Mouse (Mus musculus) forebrain, embryonic 15.5 days (tissue): ENCODE measurements around the gene Ppil6. TPM values are rescaled to one million over a fixed set of nuclear protein-coding genes. Genes with fewer than 3 reads are reported as not detected.
"Not testable (repeated sequence)": the region's sequence is repeated elsewhere in the genome, so short reads cannot be mapped to it uniquely, and the experiment has no call there.

Experiments used
- ATAC-seq: fragments of 200-750 bp; cut with Nextera tagmentation; replicated peaks from 2 replicates; pipeline ENCODE4 v1.8.0; 2017; ENCODE audit warnings: mild to moderate bottlenecking, moderate TSS enrichment, moderate library complexity
- H3K27ac ChIP-seq: fragments of 300-500 bp; sonication (generic); replicated peaks from 2 replicates; pipeline ENCODE4 v1.5.1; 2015; ENCODE audit warnings: mild to moderate bottlenecking, inconsistent platforms
- H3K27me3 ChIP-seq: fragments of 300-500 bp; sonication (generic); 2 replicates; pipeline ENCODE4 v1.6.1; 2015; ENCODE audit warnings: inconsistent platforms
- H3K36me3 ChIP-seq: fragments of 300-500 bp; sonication (generic); 2 replicates; pipeline ENCODE4 v1.6.1; 2015; ENCODE audit warnings: mild to moderate bottlenecking, inconsistent platforms
- H3K4me1 ChIP-seq: fragments of 300-500 bp; sonication (generic); 2 replicates; pipeline ENCODE4 v1.6.1; 2015; ENCODE audit warnings: inconsistent platforms
- H3K4me2 ChIP-seq: fragments of 300-500 bp; sonication (generic); replicated peaks from 2 replicates; pipeline ENCODE4 v1.6.1; 2015; ENCODE audit warnings: mild to moderate bottlenecking, inconsistent platforms
- H3K4me3 ChIP-seq: fragments of 300-500 bp; sonication (generic); 2 replicates; pipeline ENCODE4 v1.5.1; 2015; ENCODE audit warnings: mild to moderate bottlenecking, inconsistent platforms
- H3K9ac ChIP-seq: fragments of 300-500 bp; sonication (generic); replicated peaks from 2 replicates; pipeline ENCODE4 v1.6.1; 2015; ENCODE audit warnings: mild to moderate bottlenecking, inconsistent platforms
- H3K9me3 ChIP-seq: fragments of 300-500 bp; sonication (generic); 2 replicates; pipeline ENCODE4 v1.6.1; 2016; ENCODE audit warnings: inconsistent platforms
- WGBS: fragments of 180-500 bp; shearing (Covaris S2); methylation state at CpG from one replicate; pipeline ENCODE4 v1.1.7; 2015; ENCODE audit warnings: mixed read lengths; 5-methylcytosine and 5-hydroxymethylcytosine counted together
- polyA plus RNA-seq: library from polyadenylated mRNA; unstranded; fragments of >200 nt; fragmentation: Nextera tagmentation; extraction: Ambion mirVana; gene quantifications from 2 replicates; pipeline ENCODE4 v1.2.1, GENCODE M21; 2015

The Ppil6 gene
- polyA plus RNA-seq, 1 experiment from 2014 or later, result 3.3 TPM

DNA sequence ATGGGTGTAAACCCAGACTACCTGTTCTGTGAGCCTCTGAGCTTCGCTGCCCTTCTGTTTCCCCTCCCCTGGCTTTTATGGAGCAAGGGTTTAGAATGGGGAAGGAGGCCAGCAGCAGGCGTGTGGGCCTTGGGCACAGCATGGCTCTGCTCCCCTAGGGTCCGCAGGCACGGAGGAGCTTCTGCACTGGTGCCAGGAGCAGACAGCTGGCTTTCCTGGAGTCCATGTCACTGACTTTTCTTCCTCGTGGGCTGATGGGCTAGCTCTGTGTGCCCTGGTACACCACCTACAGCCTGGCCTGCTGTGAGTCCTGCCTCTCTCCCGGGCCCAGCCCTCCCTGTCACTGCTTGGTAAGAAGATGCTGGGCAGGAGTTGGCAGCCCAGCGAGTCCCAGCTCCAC is 7.8 kb upstream of the Ppil6 start:
- no peak overlapping the region for H3K9ac ChIP-seq
- H3K9me3 ChIP-seq, result no peaks in the 10 kb centered on the region
- no peak overlapping the region for H3K4me2 ChIP-seq
- no peak overlapping the region for H3K4me3 ChIP-seq
- no peaks in the 10 kb centered on the region for H3K27me3 ChIP-seq
- no peak for ATAC-seq
- no peak overlapping the region for H3K27ac ChIP-seq
- 79% methylated on average over 7 of the region's 7 CpGs for WGBS
- peaks cover 39% of the 10 kb centered on the region for H3K36me3 ChIP-seq
- peaks cover 6% of the 10 kb centered on the region for H3K4me1 ChIP-seq

DNA sequence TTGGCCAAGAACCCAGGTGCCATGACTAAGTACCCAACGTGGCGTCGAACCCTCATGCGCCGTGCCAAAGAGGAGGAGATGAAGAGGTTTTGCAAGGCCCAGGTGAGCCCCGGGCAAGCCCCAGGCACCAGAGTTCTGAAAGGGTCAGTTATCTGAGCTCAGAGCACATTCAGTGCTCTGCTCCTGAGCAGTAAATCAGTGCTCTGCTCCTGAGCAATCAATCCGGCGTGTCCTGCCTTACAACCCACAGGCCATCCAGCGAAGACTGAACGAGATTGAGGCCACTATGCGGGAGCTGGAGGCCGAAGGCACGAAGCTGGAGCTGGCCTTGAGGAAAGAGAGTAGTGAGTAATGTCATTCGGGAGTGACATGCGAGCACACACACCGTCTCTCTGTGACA is 4.5 kb upstream of the Ppil6 start:
- Histone ChIP-seq H3K27ac (no peak overlapping the region), H3K9ac (no peak overlapping the region), H3K9me3 (no peaks in the 10 kb centered on the region), H3K4me1 (peaks cover 21% of the 10 kb centered on the region), H3K36me3 (peaks cover 39% of the 10 kb centered on the region), H3K4me2 (no peak overlapping the region), H3K27me3 (no peaks in the 10 kb centered on the region), H3K4me3 (no peak overlapping the region)
- no peak for ATAC-seq
- WGBS, result 96% methylated on average over 16 of the region's 16 CpGs

DNA sequence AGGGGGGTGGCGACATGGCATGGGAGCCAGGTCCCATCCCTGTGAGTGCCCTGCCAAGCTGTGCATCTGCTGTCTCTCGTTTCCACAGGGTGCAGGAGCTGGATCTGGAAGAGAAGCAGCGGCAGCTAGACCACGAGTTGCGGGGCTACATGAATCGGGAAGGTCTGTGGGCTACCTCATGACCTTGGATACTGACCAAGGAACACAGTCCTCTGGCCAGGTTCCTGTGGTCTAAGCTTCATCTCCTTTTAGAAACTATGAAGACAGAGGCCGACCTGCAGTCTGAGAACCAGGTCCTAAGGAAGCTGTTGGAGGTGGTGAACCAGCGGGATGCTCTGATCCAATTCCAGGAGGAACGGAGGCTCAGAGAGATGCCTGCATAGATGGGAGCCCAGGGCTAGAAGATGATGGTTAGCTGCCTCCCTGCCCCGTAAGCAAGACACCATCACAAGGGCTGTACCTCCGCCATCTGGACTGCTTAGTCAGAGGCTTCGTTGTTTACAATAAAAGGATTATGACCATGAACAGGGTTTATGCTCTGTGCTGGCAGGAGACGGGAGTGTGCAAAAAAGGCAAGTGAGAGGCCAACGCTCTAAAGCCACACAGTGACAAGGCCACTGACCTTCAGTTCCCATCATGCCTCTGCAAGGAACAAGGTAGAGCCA is 3.6 kb upstream of the Ppil6 start:
- 79% methylated on average over 14 of the region's 14 CpGs for WGBS
- Histone ChIP-seq H3K27ac (no peak overlapping the region), H3K4me1 (peaks cover 21% of the 10 kb centered on the region), H3K9ac (no peak overlapping the region), H3K27me3 (no peaks in the 10 kb centered on the region), H3K4me3 (no peak overlapping the region), H3K9me3 (no peaks in the 10 kb centered on the region), H3K4me2 (no peak overlapping the region), H3K36me3 (peaks cover 39% of the 10 kb centered on the region)
- no peak for ATAC-seq

DNA sequence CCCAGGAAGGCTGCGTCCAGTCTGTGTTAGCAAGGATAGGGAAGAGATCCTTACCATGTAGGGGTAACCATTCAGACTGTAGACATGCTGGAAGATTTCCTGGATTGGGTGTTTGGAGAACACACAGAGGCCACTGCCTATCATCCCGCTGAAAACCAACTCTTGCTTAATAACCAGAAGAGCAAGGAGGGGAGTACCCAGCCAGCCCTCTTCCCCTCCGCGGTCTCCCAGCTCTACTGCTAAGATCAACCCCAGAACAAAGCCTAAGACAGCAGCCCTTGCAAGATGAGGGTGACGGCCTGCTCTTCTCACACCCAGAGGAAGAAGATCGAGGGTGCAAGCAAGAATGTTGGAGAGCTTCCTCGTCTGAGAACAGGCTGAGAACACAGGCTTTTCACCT is 1.4 kb upstream of the Ppil6 start:
- H3K36me3 ChIP-seq, result peaks cover 32% of the 10 kb centered on the region
- no peaks in the 10 kb centered on the region for H3K9me3 ChIP-seq
- peak overlapping the region; percentile 94 for H3K4me2 ChIP-seq
- ATAC-seq, result no peak
- no peak overlapping the region for H3K27ac ChIP-seq
- no peaks in the 10 kb centered on the region for H3K27me3 ChIP-seq
- WGBS, result 53% methylated on average over 7 of the region's 7 CpGs
- peaks cover 21% of the 10 kb centered on the region for H3K4me1 ChIP-seq
- peak overlapping the region; percentile 63 for H3K4me3 ChIP-seq
- H3K9ac ChIP-seq, result no peak overlapping the region

DNA sequence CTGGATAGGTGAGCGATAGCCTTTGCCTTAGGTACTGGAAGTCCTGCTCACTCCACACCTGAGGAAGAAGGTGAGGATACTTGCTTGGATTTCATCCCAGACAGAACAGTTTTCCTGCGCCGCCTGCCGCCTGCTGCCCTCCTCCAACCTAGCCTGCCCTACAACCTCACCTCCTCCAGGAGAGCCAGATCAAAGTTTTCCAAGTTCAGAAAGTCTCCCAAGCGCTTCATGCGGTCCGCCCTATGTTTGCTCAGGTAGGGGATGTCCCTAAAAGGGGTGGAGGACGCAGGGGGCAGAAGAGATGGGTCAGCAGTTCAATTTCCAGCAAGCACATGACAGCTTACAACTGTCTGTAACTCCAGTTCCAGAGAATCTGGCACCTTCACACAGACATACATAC is 945 bp upstream of the Ppil6 start:
- Histone ChIP-seq H3K27me3 (no peaks in the 10 kb centered on the region), H3K36me3 (peaks cover 28% of the 10 kb centered on the region), H3K4me3 (peak overlapping the region; percentile 63), H3K9me3 (no peaks in the 10 kb centered on the region), H3K4me2 (peak overlapping the region; percentile 94), H3K9ac (peak overlapping the region; percentile 8; the same call in 1 of the 2 replicates), H3K27ac (no peak overlapping the region), H3K4me1 (peaks cover 21% of the 10 kb centered on the region)
- WGBS, result 35% methylated on average over 8 of the region's 8 CpGs
- ATAC-seq, result no peak; the same call in 1 of the 2 replicates

DNA sequence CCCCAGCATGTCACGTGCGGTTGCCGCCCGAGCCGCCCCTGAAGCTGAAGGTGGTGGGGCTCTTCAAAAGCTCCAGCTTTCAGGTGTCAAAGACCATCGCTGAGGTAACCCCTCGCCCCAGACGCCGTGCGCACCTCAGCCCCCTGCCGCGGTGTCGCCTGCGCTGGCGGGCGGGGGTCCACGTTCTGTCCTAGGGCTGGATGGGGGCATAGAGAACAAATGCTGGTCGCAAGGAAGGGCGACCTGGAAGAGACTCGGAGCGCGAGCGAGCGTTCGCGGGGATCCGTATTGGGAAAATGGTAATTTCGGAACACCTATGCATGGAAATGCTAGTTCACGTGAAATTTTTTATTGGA is 257 bp downstream of the Ppil6 start:
- no peaks in the 10 kb centered on the region for H3K9me3 ChIP-seq
- ATAC-seq, result peak; percentile 65; the same call in 1 of the 2 replicates
- no peaks in the 10 kb centered on the region for H3K27me3 ChIP-seq
- H3K27ac ChIP-seq, result no peak overlapping the region
- H3K9ac ChIP-seq, result peak overlapping the region; percentile 64
- H3K4me2 ChIP-seq, result peak overlapping the region; percentile 94
- peaks cover 18% of the 10 kb centered on the region for H3K36me3 ChIP-seq
- peak overlapping the region; percentile 63 for H3K4me3 ChIP-seq
- peaks cover 21% of the 10 kb centered on the region for H3K4me1 ChIP-seq
- WGBS, result 0% methylated on average over 29 of the region's 29 CpGs

DNA sequence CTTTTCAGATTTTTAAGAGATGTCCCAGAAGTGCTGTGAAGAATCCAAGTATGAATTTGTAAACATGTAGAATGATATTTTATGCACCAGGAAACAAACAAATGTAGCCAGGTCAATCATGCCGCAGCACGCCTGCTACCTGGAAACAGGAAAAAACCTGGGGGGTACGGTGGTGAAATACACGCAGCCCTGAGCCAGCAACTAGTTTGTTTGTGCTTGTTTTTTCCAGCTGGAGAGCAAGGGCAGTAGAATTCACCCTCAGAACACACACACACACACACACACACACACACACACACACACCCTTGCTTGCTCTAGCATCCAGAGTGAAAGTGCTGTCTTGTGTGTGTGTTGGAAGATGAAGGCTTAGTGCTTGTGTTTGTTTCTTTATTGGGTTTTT is 872 bp downstream of the Ppil6 start:
- peaks cover 12% of the 10 kb centered on the region for H3K36me3 ChIP-seq
- H3K4me1 ChIP-seq, result peaks cover 21% of the 10 kb centered on the region
- no peaks in the 10 kb centered on the region for H3K27me3 ChIP-seq
- no peak for ATAC-seq
- H3K4me2 ChIP-seq, result peak overlapping the region; percentile 94; the same call in 1 of the 2 replicates
- no peak overlapping the region for H3K9ac ChIP-seq
- no peak overlapping the region for H3K27ac ChIP-seq
- H3K4me3 ChIP-seq, result no peak overlapping the region
- H3K9me3 ChIP-seq, result no peaks in the 10 kb centered on the region
- WGBS, result 59% methylated on average over 4 of the region's 4 CpGs

DNA sequence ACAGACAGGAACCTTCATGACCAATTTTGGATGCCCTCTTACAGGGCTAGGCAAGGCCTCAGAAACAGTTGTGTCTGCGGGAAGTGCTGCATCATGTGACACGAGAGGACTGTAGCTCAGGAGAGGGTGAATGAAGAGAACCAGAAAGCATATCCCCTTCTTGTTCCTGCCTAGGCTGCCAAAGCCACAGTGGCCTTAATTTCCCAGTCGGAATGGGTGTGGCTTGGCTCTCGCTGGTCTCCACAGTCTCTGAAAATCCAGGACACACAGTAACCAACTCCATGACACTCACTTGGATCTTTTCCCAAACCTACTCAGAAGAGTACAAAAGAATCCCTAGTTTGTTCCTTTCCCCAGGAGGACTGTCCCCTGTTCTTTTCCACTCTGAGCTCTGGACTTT is 10.7 kb downstream of the Ppil6 start:
- no peaks in the 10 kb centered on the region for H3K9me3 ChIP-seq
- ATAC-seq, result no peak

DNA sequence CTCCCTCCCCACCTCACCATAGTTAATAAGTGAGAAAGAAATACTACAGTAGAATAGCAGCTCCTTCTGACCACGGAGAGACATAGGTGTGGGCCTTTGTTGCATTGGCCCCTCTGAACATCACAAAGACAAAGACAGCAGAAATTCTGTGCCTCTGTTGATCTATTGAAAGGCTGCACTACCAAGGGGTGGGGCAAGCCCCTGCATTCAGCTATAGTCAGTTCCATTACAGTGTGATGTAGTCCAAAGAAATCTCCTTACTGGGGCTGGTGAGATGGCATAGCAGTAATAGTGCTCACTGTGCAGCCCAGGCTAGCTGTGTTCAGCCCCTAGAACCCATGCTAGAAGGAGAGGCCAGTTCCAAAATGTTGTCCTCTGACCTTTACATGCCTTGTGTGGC is 14.8 kb downstream of the Ppil6 start:
- Histone ChIP-seq H3K4me3 (no peak overlapping the region), H3K4me1 (peaks cover 5% of the 10 kb centered on the region; the same call in 1 of the 2 replicates), H3K4me2 (no peak overlapping the region), H3K27me3 (no peaks in the 10 kb centered on the region), H3K9ac (no peak overlapping the region), H3K36me3 (no peaks in the 10 kb centered on the region), H3K9me3 (no peaks in the 10 kb centered on the region), H3K27ac (no peak overlapping the region)
- 85% methylated on average over 1 of the region's 1 CpGs for WGBS
- ATAC-seq, result 0 out of 2 replicates have a peak, but pooled peaks have one; percentile 13

More for the DNA sequence above, 10.7 kb downstream of the Ppil6 start:
- H3K27me3 ChIP-seq, result no peaks in the 10 kb centered on the region
- no peak overlapping the region for H3K4me2 ChIP-seq
- peaks cover 5% of the 10 kb centered on the region; the same call in 1 of the 2 replicates for H3K4me1 ChIP-seq
- WGBS, result 46% methylated on average over 4 of the region's 4 CpGs
- no peak overlapping the region for H3K4me3 ChIP-seq
- no peaks in the 10 kb centered on the region for H3K36me3 ChIP-seq
- no peak overlapping the region for H3K9ac ChIP-seq
- H3K27ac ChIP-seq, result no peak overlapping the region

DNA sequence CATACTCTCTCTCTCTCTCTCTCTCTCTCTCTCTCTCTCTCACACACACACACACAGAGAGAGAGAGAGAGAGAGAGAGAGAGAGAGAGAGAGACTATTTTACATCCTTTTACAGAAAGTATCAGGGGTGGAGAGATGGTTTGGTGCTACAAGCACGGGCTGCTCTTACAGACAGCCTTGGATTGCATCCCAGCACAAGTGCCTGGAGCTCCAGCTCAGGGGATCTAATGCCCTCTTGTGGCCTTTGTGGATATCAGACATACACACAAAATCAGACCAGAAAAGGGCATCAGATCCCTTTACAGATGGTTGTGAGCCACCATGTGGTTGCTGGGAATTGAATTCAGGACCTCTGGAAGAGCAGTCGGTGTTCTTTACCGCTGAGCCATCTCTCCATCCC is 15.2 kb downstream of the Ppil6 start:
- 0% methylated on average over 3 of the region's 3 CpGs for WGBS
- not testable (repeated sequence) for H3K27ac ChIP-seq, H3K4me3 ChIP-seq, H3K27me3 ChIP-seq, H3K4me2 ChIP-seq, H3K9me3 ChIP-seq, H3K4me1 ChIP-seq, H3K9ac ChIP-seq, H3K36me3 ChIP-seq
- peak; percentile 84 for ATAC-seq

DNA sequence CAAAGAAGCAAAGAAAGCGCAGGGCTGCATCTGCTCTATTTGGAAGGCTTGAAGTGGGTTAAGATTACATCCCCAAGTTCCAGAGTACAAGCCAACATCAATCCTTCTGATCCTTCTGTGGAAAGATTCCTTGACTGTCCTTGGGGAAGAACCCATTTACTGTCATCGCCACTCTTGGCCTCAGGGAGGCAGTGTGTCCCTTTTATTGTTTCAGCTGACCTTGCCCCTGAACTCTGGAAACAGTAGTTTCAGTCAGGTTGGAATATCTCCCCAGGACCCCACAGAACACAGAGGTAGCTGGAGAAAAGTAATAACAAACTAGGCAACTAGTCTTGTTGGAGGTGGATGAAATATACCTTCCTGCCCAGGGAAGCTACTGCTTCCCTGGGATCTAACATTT is 18.9 kb downstream of the Ppil6 start:
- no peak overlapping the region for H3K27ac ChIP-seq
- no peaks in the 10 kb centered on the region for H3K36me3 ChIP-seq
- H3K9ac ChIP-seq, result no peak overlapping the region
- no peak overlapping the region for H3K4me2 ChIP-seq
- no peaks in the 10 kb centered on the region for H3K9me3 ChIP-seq
- 42% methylated on average over 2 of the region's 2 CpGs for WGBS
- H3K4me1 ChIP-seq, result peaks cover 5% of the 10 kb centered on the region; the same call in 1 of the 2 replicates
- H3K4me3 ChIP-seq, result no peak overlapping the region
- no peaks in the 10 kb centered on the region for H3K27me3 ChIP-seq
- ATAC-seq, result no peak

DNA sequence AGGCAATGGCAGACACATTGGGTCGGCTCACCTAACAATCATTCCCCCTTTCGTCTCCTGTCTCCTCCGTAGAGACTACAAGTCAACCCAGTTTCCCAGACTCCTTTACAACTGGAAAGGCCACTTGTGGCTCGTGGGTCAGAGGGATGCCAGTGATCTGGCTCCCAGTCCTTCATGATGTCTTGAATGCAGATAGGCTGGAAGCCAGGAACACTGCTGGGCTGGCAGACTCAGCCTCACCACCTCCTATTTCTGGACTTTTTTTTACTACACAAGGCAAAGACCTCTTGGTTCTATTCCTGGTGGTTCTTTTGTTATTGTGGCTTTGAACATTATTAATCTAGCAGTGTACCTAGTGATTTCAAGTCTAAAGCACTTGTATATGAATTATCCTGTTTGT is 24.1 kb downstream of the Ppil6 start:
- Histone ChIP-seq H3K27ac (no peak overlapping the region), H3K4me3 (no peak overlapping the region), H3K4me2 (no peak overlapping the region), H3K27me3 (no peaks in the 10 kb centered on the region), H3K36me3 (no peaks in the 10 kb centered on the region), H3K4me1 (no peaks in the 10 kb centered on the region), H3K9me3 (no peaks in the 10 kb centered on the region), H3K9ac (no peak overlapping the region)
- 81% methylated on average over 4 of the region's 4 CpGs for WGBS
- ATAC-seq, result no peak

DNA sequence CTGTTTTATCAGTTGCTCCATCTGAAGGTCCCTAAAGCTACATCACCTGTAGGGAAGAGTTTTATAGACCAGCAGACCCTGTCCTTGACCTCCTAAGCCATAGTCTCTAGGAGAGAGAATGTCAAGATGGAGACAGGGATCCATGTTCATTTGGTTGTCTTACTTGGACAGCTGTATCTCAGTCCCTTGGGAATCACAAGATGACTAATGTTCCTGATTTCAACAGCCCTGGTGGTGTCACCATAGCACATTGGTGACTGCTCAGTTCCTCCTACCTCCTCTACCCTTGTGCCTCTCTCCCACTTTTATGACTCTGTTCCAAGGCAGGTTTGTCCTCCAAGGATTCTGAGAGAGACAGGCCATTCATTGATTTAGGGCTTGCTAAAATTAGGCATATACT is 24.7 kb downstream of the Ppil6 start:
- no peaks in the 10 kb centered on the region for H3K27me3 ChIP-seq
- no peaks in the 10 kb centered on the region for H3K9me3 ChIP-seq
- no peaks in the 10 kb centered on the region for H3K4me1 ChIP-seq
- no peak overlapping the region for H3K9ac ChIP-seq
- no peak overlapping the region for H3K27ac ChIP-seq
- H3K4me2 ChIP-seq, result no peak overlapping the region
- no peak for ATAC-seq
- no peak overlapping the region for H3K4me3 ChIP-seq
- no peaks in the 10 kb centered on the region for H3K36me3 ChIP-seq
